Mouse (Mus musculus) midbrain, postnatal 0 days (tissue): Measurements from ENCODE around the gene Cd244a. TPM values are rescaled to one million over a fixed set of nuclear protein-coding genes. Genes with fewer than 3 reads are reported as not detected.

Experiments used
- ATAC-seq: fragments of 200-750 bp; cut with Nextera tagmentation; 2 replicates; pipeline ENCODE4 v1.8.0; 2017; ENCODE audit warnings: moderate number of reproducible peaks, mild to moderate bottlenecking, moderate TSS enrichment, moderate library complexity; ENCODE audit not compliant: low FRiP score
- DNase-seq: peaks from one replicate; pipeline ENCODE4 v3.0.0-alpha.2; 2015; ENCODE audit warnings: low spot score
- H3K27ac ChIP-seq: fragments of 300-500 bp; sonication (generic); 2 replicates; pipeline ENCODE4 v1.5.1; 2014; ENCODE audit warnings: low read depth, mild to moderate bottlenecking, low read length, mixed read lengths
- H3K27me3 ChIP-seq: fragments of 300-500 bp; sonication (generic); 2 replicates; pipeline ENCODE4 v1.6.1; 2014; ENCODE audit warnings: low read length, control low read depth, mixed read lengths; ENCODE audit not compliant: insufficient read depth
- H3K36me3 ChIP-seq: fragments of 300-500 bp; sonication (generic); 2 replicates; pipeline ENCODE4 v1.6.1; 2014; ENCODE audit warnings: low read length, control low read depth, mixed read lengths; ENCODE audit not compliant: insufficient read depth
- H3K4me1 ChIP-seq: fragments of 300-500 bp; sonication (generic); 2 replicates; pipeline ENCODE4 v1.6.1; 2014; ENCODE audit warnings: mild to moderate bottlenecking, control low read depth, antibody characterized with exemption, low read length, mixed read lengths; ENCODE audit not compliant: insufficient read depth
- H3K4me2 ChIP-seq: fragments of 300-500 bp; sonication (generic); 2 replicates; pipeline ENCODE4 v1.6.1; 2014; ENCODE audit warnings: low read depth, mild to moderate bottlenecking, low read length, mixed read lengths; ENCODE audit not compliant: poor library complexity, severe bottlenecking
- H3K4me3 ChIP-seq: fragments of 300-500 bp; sonication (generic); 2 replicates; pipeline ENCODE4 v1.5.1; 2014; ENCODE audit warnings: low read depth, mild to moderate bottlenecking, low read length, moderate library complexity
- H3K9ac ChIP-seq: fragments of 300-500 bp; sonication (generic); replicated peaks from 2 replicates; pipeline ENCODE4 v1.6.1; 2014; ENCODE audit warnings: mild to moderate bottlenecking, low read length, moderate library complexity, mixed read lengths; ENCODE audit not compliant: poor library complexity, severe bottlenecking
- H3K9me3 ChIP-seq: fragments of 300-500 bp; sonication (generic); 2 replicates; pipeline ENCODE4 v1.6.1; 2016; ENCODE audit warnings: low read length, control low read depth
- CTCF ChIP-seq: IDR thresholded peaks from 2 replicates; pipeline ENCODE4 v1.5.1; 2016; ENCODE audit warnings: antibody characterized with exemption, mild to moderate bottlenecking
- WGBS: fragments of 180-500 bp; shearing (Covaris S2); extraction: QIAGEN DNeasy Blood & Tissue Kit; methylation state at CpG from one replicate; pipeline ENCODE4 v1.1.7; 2014; 5-methylcytosine and 5-hydroxymethylcytosine counted together
- polyA plus RNA-seq: library from polyadenylated mRNA; unstranded; fragments of >200 nt; fragmentation: Nextera tagmentation; extraction: Ambion mirVana; gene quantifications from 2 replicates; pipeline ENCODE4 v1.2.1, GENCODE M21; 2015
- total RNA-seq: library from RNA; depleted of rRNA; stranded (reverse); fragments of >200 nt; gene quantifications from 2 replicates; pipeline ENCODE4 v1.2.3, GENCODE M21; 2014

The Cd244a gene
- total and polyA plus RNA-seq, 2 experiments from 2014 or later = not detected

GRCm38 (mm10) chr1:171532830-171533229, 26.2 kb upstream of the Cd244a start:
- Histone ChIP-seq H3K36me3 (no peaks in the 10 kb centered on the region), H3K9ac (no peak overlapping the region), H3K27me3 (no peaks in the 10 kb centered on the region), H3K27ac (no peak overlapping the region), H3K9me3 (no peaks in the 10 kb centered on the region), H3K4me3 (no peak overlapping the region), H3K4me1 (no peaks in the 10 kb centered on the region), H3K4me2 (no peak overlapping the region)
- DNase-seq (no peak), ATAC-seq (no peak)
- TF ChIP-seq CTCF = no peak
- WGBS = 68% methylated on average over 2 of the region's 2 CpGs

GRCm38 (mm10) chr1:171534557-171534956, 24.4 kb upstream of the Cd244a start:
- no peak overlapping the region for H3K4me3 ChIP-seq
- no peaks in the 10 kb centered on the region for H3K36me3 ChIP-seq
- TF ChIP-seq CTCF = no peak
- no peak overlapping the region for H3K9ac ChIP-seq
- ATAC-seq (no peak), DNase-seq (no peak)
- H3K4me2 ChIP-seq = no peak overlapping the region
- no peaks in the 10 kb centered on the region for H3K4me1 ChIP-seq
- H3K27ac ChIP-seq = no peak overlapping the region
- H3K27me3 ChIP-seq = no peaks in the 10 kb centered on the region
- 0 out of 2 replicates have a peak, but pooled peaks cover 3% of the 10 kb centered on the region for H3K9me3 ChIP-seq

- Histone ChIP-seq H3K27me3 (no peaks in the 10 kb centered on the region), H3K4me3 (no peak within 1 kb of the TSS), H3K9me3 (0 out of 2 replicates have a peak, but pooled peaks cover 3% of the 10 kb centered on the region), H3K9ac (no peak within 1 kb of the TSS), H3K4me1 (no peaks in the 10 kb centered on the region), H3K36me3 (no peaks in the 10 kb centered on the region), H3K4me2 (no peak within 1 kb of the TSS), H3K27ac (no peak within 1 kb of the TSS)
- DNase-seq (no peak), ATAC-seq (no peak)
- no peak for TF ChIP-seq CTCF
- 100% methylated on average over 1 of the region's 1 CpGs for WGBS
These were observed 23.8 kb upstream of the Cd244a start, which contains the start of gene Itln1 for GRCm38 (mm10) chr1:171535194-171535593. Itln1 (minus strand) TSS chr1:171535294.

GRCm38 (mm10) chr1:171540694-171541093, 18.3 kb upstream of the Cd244a start:
- H3K9me3 ChIP-seq = 0 out of 2 replicates have a peak, but pooled peaks cover 3% of the 10 kb centered on the region
- DNase-seq (no peak), ATAC-seq (no peak)
- 89% methylated on average over 1 of the region's 1 CpGs for WGBS
- no peak overlapping the region for H3K4me2 ChIP-seq
- no peak for TF ChIP-seq CTCF
- no peak overlapping the region for H3K9ac ChIP-seq
- no peaks in the 10 kb centered on the region for H3K4me1 ChIP-seq
- no peak overlapping the region for H3K4me3 ChIP-seq
- H3K27me3 ChIP-seq = no peaks in the 10 kb centered on the region
- no peaks in the 10 kb centered on the region for H3K36me3 ChIP-seq
- H3K27ac ChIP-seq = no peak overlapping the region

- Histone ChIP-seq H3K36me3 (no peaks in the 10 kb centered on the region), H3K27me3 (no peaks in the 10 kb centered on the region), H3K4me1 (no peaks in the 10 kb centered on the region), H3K9me3 (no peaks in the 10 kb centered on the region), H3K4me2 (no peak overlapping the region), H3K9ac (no peak overlapping the region), H3K27ac (no peak overlapping the region), H3K4me3 (no peak overlapping the region)
- ATAC-seq = no peak
- no peak for DNase-seq
- no peak for TF ChIP-seq CTCF
- 84% methylated on average over 7 of the region's 7 CpGs for WGBS
These were observed 7.7 kb upstream of the Cd244a start for GRCm38 (mm10) chr1:171551326-171551725.

GRCm38 (mm10) chr1:171552230-171552629, 6.8 kb upstream of the Cd244a start:
- H3K4me3 ChIP-seq = no peak overlapping the region
- no peak for ATAC-seq
- no peaks in the 10 kb centered on the region for H3K36me3 ChIP-seq
- no peak overlapping the region for H3K4me2 ChIP-seq
- 79% methylated on average over 2 of the region's 2 CpGs for WGBS
- H3K9me3 ChIP-seq = no peaks in the 10 kb centered on the region
- H3K4me1 ChIP-seq = no peaks in the 10 kb centered on the region
- no peak overlapping the region for H3K27ac ChIP-seq
- DNase-seq = no peak
- H3K9ac ChIP-seq = no peak overlapping the region
- no peak for TF ChIP-seq CTCF
- H3K27me3 ChIP-seq = no peaks in the 10 kb centered on the region
